Mouse (Mus musculus) liver, embryonic 11.5 days (tissue): ENCODE data around the gene Nfe2. TPM values are rescaled to one million over a fixed set of nuclear protein-coding genes. Genes with fewer than 3 reads are reported as not detected.

Experiments used
- ATAC-seq: fragments of 200-750 bp; cut with Nextera tagmentation; replicated peaks from 2 replicates; pipeline ENCODE4 v1.8.0; 2017; ENCODE audit warnings: moderate number of reproducible peaks, mild to moderate bottlenecking, moderate TSS enrichment, moderate library complexity; ENCODE audit not compliant: low FRiP score
- DNase-seq: peaks from one replicate; pipeline ENCODE4 v3.0.0-alpha.2; 2017; ENCODE audit warnings: low spot score
- H3K27ac ChIP-seq: fragments of 300-500 bp; sonication (generic); 2 replicates; pipeline ENCODE4 v1.5.1; 2014; ENCODE audit warnings: mild to moderate bottlenecking, low read depth, low read length, control low read depth
- H3K27me3 ChIP-seq: fragments of 300-500 bp; sonication (generic); replicated peaks from 2 replicates; pipeline ENCODE4 v1.6.1; 2014; ENCODE audit warnings: low read length, mixed read lengths; ENCODE audit not compliant: control insufficient read depth, insufficient read depth
- H3K36me3 ChIP-seq: fragments of 300-500 bp; sonication (generic); 2 replicates; pipeline ENCODE4 v1.6.1; 2014; ENCODE audit warnings: mild to moderate bottlenecking, low read length, moderate library complexity, mixed read lengths; ENCODE audit not compliant: control insufficient read depth, insufficient read depth
- H3K4me1 ChIP-seq: fragments of 300-500 bp; sonication (generic); replicated peaks from 2 replicates; pipeline ENCODE4 v1.6.1; 2014; ENCODE audit warnings: low read length, mixed read lengths; ENCODE audit not compliant: control insufficient read depth, insufficient read depth
- H3K4me2 ChIP-seq: fragments of 300-500 bp; sonication (generic); 2 replicates; pipeline ENCODE4 v1.6.1; 2014; ENCODE audit warnings: mild to moderate bottlenecking, control low read depth, moderate library complexity
- H3K4me3 ChIP-seq: fragments of 300-500 bp; sonication (generic); 2 replicates; pipeline ENCODE4 v1.5.1; 2014; ENCODE audit warnings: low read depth, low read length, control low read depth
- H3K9ac ChIP-seq: fragments of 300-500 bp; sonication (generic); 2 replicates; pipeline ENCODE4 v1.6.1; 2014; ENCODE audit warnings: low read depth, low read length, control low read depth
- H3K9me3 ChIP-seq: fragments of 300-500 bp; sonication (generic); 2 replicates; pipeline ENCODE4 v1.6.1; 2016; ENCODE audit warnings: low read length, inconsistent platforms, mixed read lengths; ENCODE audit not compliant: control insufficient read depth
- WGBS: fragments of 180-500 bp; shearing (Covaris S2); extraction: QIAGEN DNeasy Blood & Tissue Kit; methylation state at CpG from one replicate; pipeline ENCODE4 v1.1.7; 2014; 5-methylcytosine and 5-hydroxymethylcytosine counted together
- polyA plus RNA-seq: library from polyadenylated mRNA; unstranded; fragments of >200 nt; fragmentation: Nextera tagmentation; extraction: Ambion mirVana; gene quantifications from 2 replicates; pipeline ENCODE4 v1.2.1, GENCODE M21; 2014

Gene Nfe2
- polyA plus RNA-seq, 1 experiment from 2014 or later: 94.1 TPM

GRCm38 (mm10) chr15:103295851-103296250 is 37.6 kb upstream of the Nfe2 start:
- Histone ChIP-seq H3K4me1 (peaks cover 20% of the 10 kb centered on the region), H3K27ac (peak overlapping the region; percentile 0), H3K27me3 (no peaks in the 10 kb centered on the region), H3K4me3 (no peak overlapping the region), H3K36me3 (peaks cover 56% of the 10 kb centered on the region), H3K4me2 (no peak overlapping the region), H3K9me3 (no peaks in the 10 kb centered on the region), H3K9ac (no peak overlapping the region)
- DNase-seq: no peak
- 47% methylated on average over 5 of the region's 5 CpGs for WGBS
- no peak for ATAC-seq

GRCm38 (mm10) chr15:103294649-103295048 is 36.4 kb upstream of the Nfe2 start:
- 86% methylated on average over 2 of the region's 2 CpGs for WGBS
- no peak overlapping the region for H3K4me2 ChIP-seq

GRCm38 (mm10) chr15:103293375-103293774 is 35.2 kb upstream of the Nfe2 start:
- Histone ChIP-seq H3K36me3 (peaks cover 56% of the 10 kb centered on the region), H3K27ac (no peak overlapping the region), H3K9ac (no peak overlapping the region), H3K4me2 (no peak overlapping the region), H3K9me3 (no peaks in the 10 kb centered on the region), H3K4me1 (peaks cover 8% of the 10 kb centered on the region; the same call in 1 of the 2 replicates), H3K4me3 (no peak overlapping the region), H3K27me3 (no peaks in the 10 kb centered on the region)
- 98% methylated on average over 2 of the region's 2 CpGs for WGBS
- DNase-seq: no peak
- no peak for ATAC-seq

More at GRCm38 (mm10) chr15:103294649-103295048, 36.4 kb upstream of the Nfe2 start:
- peaks cover 12% of the 10 kb centered on the region; the same call in 1 of the 2 replicates for H3K4me1 ChIP-seq
- no peak for DNase-seq
- H3K27me3 ChIP-seq: no peaks in the 10 kb centered on the region
- H3K36me3 ChIP-seq: peaks cover 60% of the 10 kb centered on the region
- H3K27ac ChIP-seq: no peak overlapping the region
- no peaks in the 10 kb centered on the region for H3K9me3 ChIP-seq
- no peak overlapping the region for H3K9ac ChIP-seq
- no peak overlapping the region for H3K4me3 ChIP-seq
- ATAC-seq: no peak

- ATAC-seq: no peak
- peaks cover 54% of the 10 kb centered on the region for H3K36me3 ChIP-seq
- H3K4me2 ChIP-seq: no peak overlapping the region
- H3K4me3 ChIP-seq: no peak overlapping the region
- H3K9me3 ChIP-seq: no peaks in the 10 kb centered on the region
- WGBS: 91% methylated on average over 4 of the region's 4 CpGs
- peaks cover 8% of the 10 kb centered on the region; the same call in 1 of the 2 replicates for H3K4me1 ChIP-seq
- no peak overlapping the region for H3K9ac ChIP-seq
- no peak overlapping the region for H3K27ac ChIP-seq
- no peaks in the 10 kb centered on the region for H3K27me3 ChIP-seq
- no peak for DNase-seq
These were observed 34.6 kb upstream of the Nfe2 start for GRCm38 (mm10) chr15:103292673-103293345.

- WGBS: 92% methylated on average over 9 of the region's 9 CpGs
- no peaks in the 10 kb centered on the region for H3K9me3 ChIP-seq
- ATAC-seq (no peak), DNase-seq (no peak)
- H3K4me1 ChIP-seq: peaks cover 4% of the 10 kb centered on the region; the same call in 1 of the 2 replicates
- H3K4me3 ChIP-seq: no peak overlapping the region
- peaks cover 41% of the 10 kb centered on the region for H3K36me3 ChIP-seq
- H3K9ac ChIP-seq: no peak overlapping the region
- H3K27ac ChIP-seq: no peak overlapping the region
- H3K27me3 ChIP-seq: no peaks in the 10 kb centered on the region
- no peak overlapping the region for H3K4me2 ChIP-seq
These were observed 32.6 kb upstream of the Nfe2 start for GRCm38 (mm10) chr15:103290843-103291242.

GRCm38 (mm10) chr15:103290417-103290816 is 32.2 kb upstream of the Nfe2 start:
- WGBS: 76% methylated on average over 6 of the region's 6 CpGs
- Histone ChIP-seq H3K4me1 (0 out of 2 replicates have a peak, but pooled peaks cover 2% of the 10 kb centered on the region), H3K4me3 (no peak overlapping the region), H3K9me3 (no peaks in the 10 kb centered on the region), H3K36me3 (peaks cover 41% of the 10 kb centered on the region), H3K27me3 (no peaks in the 10 kb centered on the region), H3K27ac (no peak overlapping the region), H3K4me2 (no peak overlapping the region), H3K9ac (no peak overlapping the region)
- DNase-seq (no peak), ATAC-seq (no peak)

- DNase-seq (no peak), ATAC-seq (no peak)
- no peaks in the 10 kb centered on the region for H3K9me3 ChIP-seq
- H3K4me2 ChIP-seq: no peak overlapping the region
- H3K4me1 ChIP-seq: 0 out of 2 replicates have a peak, but pooled peaks cover 4% of the 10 kb centered on the region
- 69% methylated on average over 5 of the region's 5 CpGs for WGBS
- no peak overlapping the region for H3K27ac ChIP-seq
- no peaks in the 10 kb centered on the region for H3K27me3 ChIP-seq
- H3K9ac ChIP-seq: no peak overlapping the region
- H3K4me3 ChIP-seq: no peak overlapping the region
- peaks cover 41% of the 10 kb centered on the region for H3K36me3 ChIP-seq
These were observed 31.4 kb upstream of the Nfe2 start for GRCm38 (mm10) chr15:103289600-103289999.

- DNase-seq (no peak), ATAC-seq (no peak)
- Histone ChIP-seq H3K4me1 (peaks cover 13% of the 10 kb centered on the region), H3K27ac (no peak overlapping the region), H3K4me3 (no peak overlapping the region), H3K27me3 (no peaks in the 10 kb centered on the region), H3K4me2 (no peak overlapping the region), H3K9ac (0 out of 2 replicates have a peak overlapping the region, but pooled peaks have one; percentile 4), H3K9me3 (no peaks in the 10 kb centered on the region), H3K36me3 (peaks cover 12% of the 10 kb centered on the region)
- WGBS: 79% methylated on average over 1 of the region's 1 CpGs
These were observed 27.7 kb upstream of the Nfe2 start for GRCm38 (mm10) chr15:103285778-103286417.

- Histone ChIP-seq H3K4me3 (no peak overlapping the region), H3K27ac (no peak overlapping the region), H3K4me2 (no peak overlapping the region), H3K9ac (no peak overlapping the region), H3K4me1 (peaks cover 18% of the 10 kb centered on the region), H3K27me3 (no peaks in the 10 kb centered on the region), H3K36me3 (peaks cover 7% of the 10 kb centered on the region), H3K9me3 (no peaks in the 10 kb centered on the region)
- WGBS: 33% methylated on average over 2 of the region's 2 CpGs
- ATAC-seq (no peak), DNase-seq (no peak)
These were observed 26.4 kb upstream of the Nfe2 start for GRCm38 (mm10) chr15:103284647-103285046.
